Mouse (Mus musculus): ENCODE measurements around the gene Prss22. TPM values are rescaled to one million over a fixed set of nuclear protein-coding genes. Genes with fewer than 3 reads are reported as not detected.
"Not testable (repeated sequence)": the region's sequence is repeated elsewhere in the genome, so short reads cannot be mapped to it uniquely, and the experiment has no call there.

The Prss22 gene
- polyA plus RNA-seq, 1 experiment from 2014 or later: 3.4 TPM

GRCm38 (mm10) chr17:23955174-23955573 lies 42.7 kb downstream of the Prss22 start, which contains the start of gene Sbpl:
Gene Sbpl, minus strand, starts transcription at chr17:23955274.
- Histone ChIP-seq H3K4me2 (replicated peaks; ENCODE audit: low read depth) (no peak within 1 kb of the TSS), H3K9me3 (ENCODE audit: control insufficient read depth, low read length) (no peaks in the 10 kb centered on the region), H3K27me3 (ENCODE audit: control insufficient read depth, insufficient read depth, low read length) (no peaks in the 10 kb centered on the region), H3K4me3 (ENCODE audit: low read depth, low read length) (no peak within 1 kb of the TSS), H3K27ac (replicated peaks) (no peak within 1 kb of the TSS), H3K9ac (ENCODE audit: low read length) (no peak within 1 kb of the TSS), H3K4me1 (replicated peaks; ENCODE audit: control insufficient read depth, insufficient read depth) (no peaks in the 10 kb centered on the region), H3K36me3 (ENCODE audit: control insufficient read depth, insufficient read depth, low read length) (no peaks in the 10 kb centered on the region)
- DNase-seq (ENCODE audit: low spot score) (no peak), ATAC-seq (ENCODE audit: low FRiP score, low TSS enrichment) (no peak)
- TF ChIP-seq CTCF (IDR thresholded peaks at IDR 0.05; ENCODE audit: low read depth) (no peak), EP300 (optimal IDR thresholded peaks at IDR 0.05) (no peak)
- WGBS: 77% methylated on average over 5 of the region's 5 CpGs

- H3K9ac ChIP-seq (ENCODE audit: low read length); H3K27ac ChIP-seq (replicated peaks); DNase-seq (ENCODE audit: low spot score); H3K4me3 ChIP-seq (ENCODE audit: low read depth, low read length); H3K4me1 ChIP-seq (replicated peaks; ENCODE audit: control insufficient read depth, insufficient read depth); H3K9me3 ChIP-seq (ENCODE audit: control insufficient read depth, low read length); H3K4me2 ChIP-seq (replicated peaks; ENCODE audit: low read depth); H3K36me3 ChIP-seq (ENCODE audit: control insufficient read depth, insufficient read depth, low read length); H3K27me3 ChIP-seq (ENCODE audit: control insufficient read depth, insufficient read depth, low read length); ATAC-seq (ENCODE audit: low FRiP score, low TSS enrichment): not testable (repeated sequence)
- 60% methylated on average over 4 of the region's 4 CpGs for WGBS
These were observed 47.1 kb downstream of the Prss22 start for GRCm38 (mm10) chr17:23950828-23951227.

- no peak for ATAC-seq (ENCODE audit: low FRiP score, low TSS enrichment)
- no peak for DNase-seq (ENCODE audit: low spot score)
- TF ChIP-seq EP300 (optimal IDR thresholded peaks at IDR 0.05): no peak
- no peaks in the 10 kb centered on the region for H3K36me3 ChIP-seq (ENCODE audit: control insufficient read depth, insufficient read depth, low read length)
- H3K9me3 ChIP-seq (ENCODE audit: control insufficient read depth, low read length): no peaks in the 10 kb centered on the region
- no peak overlapping the region for H3K4me3 ChIP-seq (ENCODE audit: low read depth, low read length)
- H3K4me2 ChIP-seq (replicated peaks; ENCODE audit: low read depth): no peak overlapping the region
- 82% methylated on average over 2 of the region's 2 CpGs for WGBS
- no peaks in the 10 kb centered on the region for H3K4me1 ChIP-seq (replicated peaks; ENCODE audit: control insufficient read depth, insufficient read depth)
- no peak overlapping the region for H3K9ac ChIP-seq (ENCODE audit: low read length)
- no peaks in the 10 kb centered on the region for H3K27me3 ChIP-seq (ENCODE audit: control insufficient read depth, insufficient read depth, low read length)
- H3K27ac ChIP-seq (replicated peaks): no peak overlapping the region
These were observed 48.8 kb downstream of the Prss22 start for GRCm38 (mm10) chr17:23949068-23949467.

GRCm38 (mm10) chr17:23947486-23947885 lies 50.4 kb downstream of the Prss22 start:
- H3K9me3 ChIP-seq (ENCODE audit: control insufficient read depth, low read length); DNase-seq (ENCODE audit: low spot score); H3K4me2 ChIP-seq (replicated peaks; ENCODE audit: low read depth); H3K36me3 ChIP-seq (ENCODE audit: control insufficient read depth, insufficient read depth, low read length); H3K27ac ChIP-seq (replicated peaks); H3K4me3 ChIP-seq (ENCODE audit: low read depth, low read length); H3K4me1 ChIP-seq (replicated peaks; ENCODE audit: control insufficient read depth, insufficient read depth); ATAC-seq (ENCODE audit: low FRiP score, low TSS enrichment); H3K9ac ChIP-seq (ENCODE audit: low read length); H3K27me3 ChIP-seq (ENCODE audit: control insufficient read depth, insufficient read depth, low read length): not testable (repeated sequence)
- WGBS: 64% methylated on average over 4 of the region's 4 CpGs

Small RNA genes lying within 50 kb of the gene (microRNA-seq; reads per million reads assigned to microRNA genes)
- gene Gm27700: not detected

Other genes starting within 250 kb of the Prss22 start
- gene Flywch1, start 226.5 kb downstream of the Prss22 start, polyA plus RNA-seq (2015; fragmentation: Nextera tagmentation; extraction: Ambion mirVana): 24.2 and 27.3 TPM in 2 replicates
- 15.9 and 16.4 TPM in 2 replicates for gene Flywch2, start 212.0 kb downstream of the Prss22 start, polyA plus RNA-seq (2015; fragmentation: Nextera tagmentation; extraction: Ambion mirVana)
- 211 and 215 TPM in 2 replicates for gene Srrm2, start 207.6 kb downstream of the Prss22 start, polyA plus RNA-seq (2015; fragmentation: Nextera tagmentation; extraction: Ambion mirVana)
- 881 and 1,013 TPM in 2 replicates for gene Elob, start 169.0 kb downstream of the Prss22 start, polyA plus RNA-seq (2015; fragmentation: Nextera tagmentation; extraction: Ambion mirVana)
- gene Prss33, start 162.0 kb downstream of the Prss22 start, polyA plus RNA-seq (2015; fragmentation: Nextera tagmentation; extraction: Ambion mirVana): 0.11 TPM in 1 of 2 replicates, not detected in the other
- gene Prss32, start 154.2 kb downstream of the Prss22 start, polyA plus RNA-seq (2015; fragmentation: Nextera tagmentation; extraction: Ambion mirVana): 13.6 and 14.8 TPM in 2 replicates
- 0.88 and 0.90 TPM in 2 replicates for gene Prss41, start 153.9 kb downstream of the Prss22 start, polyA plus RNA-seq (2015; fragmentation: Nextera tagmentation; extraction: Ambion mirVana)
- gene Prss21, start 130.0 kb downstream of the Prss22 start, polyA plus RNA-seq (2015; fragmentation: Nextera tagmentation; extraction: Ambion mirVana): not detected in 2 replicates
- not detected in 2 replicates for gene Dcpp1, start 117.2 kb downstream of the Prss22 start, polyA plus RNA-seq (2015; fragmentation: Nextera tagmentation; extraction: Ambion mirVana)
- gene Dcpp2, start 117.2 kb downstream of the Prss22 start, polyA plus RNA-seq (2015; fragmentation: Nextera tagmentation; extraction: Ambion mirVana): not detected in 2 replicates
- not detected in 2 replicates for gene Dcpp3, start 80.6 kb downstream of the Prss22 start, polyA plus RNA-seq (2015; fragmentation: Nextera tagmentation; extraction: Ambion mirVana)
- not detected in 2 replicates for gene Sbp, start 56.4 kb downstream of the Prss22 start, polyA plus RNA-seq (2015; fragmentation: Nextera tagmentation; extraction: Ambion mirVana)
- gene Sbpl, start 42.8 kb downstream of the Prss22 start, polyA plus RNA-seq (2015; fragmentation: Nextera tagmentation; extraction: Ambion mirVana): not detected in 2 replicates
- 0.08 and 0.11 TPM in 2 replicates for gene Prss30, start 17.5 kb downstream of the Prss22 start, polyA plus RNA-seq (2015; fragmentation: Nextera tagmentation; extraction: Ambion mirVana)
- 40.8 and 47.1 TPM in 2 replicates for gene Prss27, start 40.0 kb upstream of the Prss22 start, polyA plus RNA-seq (2015; fragmentation: Nextera tagmentation; extraction: Ambion mirVana)
- 44.7 and 45.6 TPM in 2 replicates for gene Kctd5, start 75.4 kb upstream of the Prss22 start, polyA plus RNA-seq (2015; fragmentation: Nextera tagmentation; extraction: Ambion mirVana)
- gene Pdpk1, start 152.8 kb upstream of the Prss22 start, polyA plus RNA-seq (2015; fragmentation: Nextera tagmentation; extraction: Ambion mirVana): 26.7 and 28.0 TPM in 2 replicates
- gene Amdhd2, start 165.7 kb upstream of the Prss22 start, polyA plus RNA-seq (2015; fragmentation: Nextera tagmentation; extraction: Ambion mirVana): 20.5 and 21.7 TPM in 2 replicates
- gene Atp6v0c, start 171.6 kb upstream of the Prss22 start, polyA plus RNA-seq (2015; fragmentation: Nextera tagmentation; extraction: Ambion mirVana): 608 and 627 TPM in 2 replicates
- 1.4 and 1.5 TPM in 2 replicates for gene Tbc1d24, start 207.5 kb upstream of the Prss22 start, polyA plus RNA-seq (2015; fragmentation: Nextera tagmentation; extraction: Ambion mirVana)
- gene Ntn3, start 211.4 kb upstream of the Prss22 start, polyA plus RNA-seq (2015; fragmentation: Nextera tagmentation; extraction: Ambion mirVana): 2.8 and 3.1 TPM in 2 replicates
- gene Tedc2, start 222.8 kb upstream of the Prss22 start, polyA plus RNA-seq (2015; fragmentation: Nextera tagmentation; extraction: Ambion mirVana): 4.8 and 6.1 TPM in 2 replicates

Data from stomach, postnatal 0 days (tissue).